Mouse (Mus musculus) liver (tissue): ENCODE results near the gene Leo1.
A peak's percentile ranks its signal among the peaks of the same experiment; 100 is the strongest.

Experiments used
- DNase-seq: peaks from one replicate; pipeline ENCODE4 v3.0.0-alpha.2; 2020; ENCODE audit warnings: mixed read lengths

Leo1 gene

GRCm38 (mm10) chr9:75440796-75441666 is at the start of gene Leo1:
TSS of gene Leo1 (plus strand) at chr9:75441524.
- DNase-seq, result peak; percentile 92

DNA sequence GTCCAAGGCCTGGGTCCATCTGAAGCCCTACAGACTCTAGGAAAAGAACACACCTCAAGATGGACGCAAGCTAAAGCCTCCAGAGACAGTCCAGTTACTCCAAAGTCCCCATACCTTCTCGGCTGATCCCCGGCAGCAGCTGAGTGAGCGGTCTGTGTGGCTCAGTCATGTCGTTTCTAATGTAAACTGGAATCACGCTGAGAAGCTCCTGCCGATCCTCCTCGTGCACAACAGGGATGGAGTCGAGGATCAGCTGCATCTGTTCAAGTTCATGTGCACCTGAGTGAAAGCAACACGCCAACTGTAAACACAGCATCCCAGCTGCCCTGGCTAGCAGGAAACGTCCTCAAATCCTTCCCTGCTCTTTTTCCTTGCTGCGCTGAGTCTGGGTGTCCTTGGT is 48.1 kb upstream of the Leo1 start:
- no peak for DNase-seq

DNA sequence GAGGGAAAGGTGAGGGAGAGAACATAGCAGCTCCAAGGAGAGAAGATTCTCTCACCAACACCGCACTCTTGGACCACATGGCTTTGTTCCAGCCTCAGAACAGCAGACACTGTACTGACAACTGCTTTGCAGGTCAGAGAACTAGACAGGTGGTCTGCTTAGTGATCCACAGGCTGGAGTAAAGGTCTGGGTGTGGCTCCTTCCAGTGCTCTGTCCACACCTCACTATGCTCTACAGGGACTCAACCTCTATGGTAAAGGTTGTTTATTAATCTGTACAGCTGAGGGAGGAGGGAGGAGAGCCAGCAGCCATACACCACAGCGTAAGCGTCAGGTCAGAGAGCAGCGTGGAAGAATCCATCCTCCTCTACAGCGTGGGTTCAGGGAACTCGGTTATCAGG is 45.4 kb upstream of the Leo1 start:
- DNase-seq, result no peak

- DNase-seq, result no peak
These were observed 42.3 kb upstream of the Leo1 start for GRCm38 (mm10) chr9:75399069-75399468.

GRCm38 (mm10) chr9:75400639-75401038 is 40.7 kb upstream of the Leo1 start:
- no peak for DNase-seq

- DNase-seq, result no peak
These were observed 39.5 kb upstream of the Leo1 start for GRCm38 (mm10) chr9:75401593-75402504.

DNA sequence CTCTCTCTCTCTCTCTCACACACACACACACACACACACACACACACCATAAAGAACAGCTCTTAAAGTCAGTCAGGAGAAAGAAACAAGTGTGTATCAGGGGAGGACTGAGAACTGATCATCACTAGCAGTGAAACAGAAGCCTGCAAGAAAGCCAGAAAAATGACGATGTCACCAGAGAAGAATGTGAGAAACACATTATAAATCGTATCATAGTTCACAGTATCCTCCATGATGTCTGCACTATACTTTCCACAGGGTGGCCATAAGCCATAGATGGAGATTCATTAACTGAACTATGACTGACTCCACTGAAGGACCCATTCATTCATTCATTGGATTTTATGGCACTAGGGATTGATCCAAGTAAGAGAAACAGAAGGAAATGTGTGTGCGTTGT is 37.8 kb upstream of the Leo1 start:
- DNase-seq, result no peak

- DNase-seq, result no peak
These were observed 35.2 kb upstream of the Leo1 start for GRCm38 (mm10) chr9:75406121-75406520.

- peak; percentile 64 for DNase-seq
These were observed 33.5 kb upstream of the Leo1 start for GRCm38 (mm10) chr9:75407803-75408202.

DNA sequence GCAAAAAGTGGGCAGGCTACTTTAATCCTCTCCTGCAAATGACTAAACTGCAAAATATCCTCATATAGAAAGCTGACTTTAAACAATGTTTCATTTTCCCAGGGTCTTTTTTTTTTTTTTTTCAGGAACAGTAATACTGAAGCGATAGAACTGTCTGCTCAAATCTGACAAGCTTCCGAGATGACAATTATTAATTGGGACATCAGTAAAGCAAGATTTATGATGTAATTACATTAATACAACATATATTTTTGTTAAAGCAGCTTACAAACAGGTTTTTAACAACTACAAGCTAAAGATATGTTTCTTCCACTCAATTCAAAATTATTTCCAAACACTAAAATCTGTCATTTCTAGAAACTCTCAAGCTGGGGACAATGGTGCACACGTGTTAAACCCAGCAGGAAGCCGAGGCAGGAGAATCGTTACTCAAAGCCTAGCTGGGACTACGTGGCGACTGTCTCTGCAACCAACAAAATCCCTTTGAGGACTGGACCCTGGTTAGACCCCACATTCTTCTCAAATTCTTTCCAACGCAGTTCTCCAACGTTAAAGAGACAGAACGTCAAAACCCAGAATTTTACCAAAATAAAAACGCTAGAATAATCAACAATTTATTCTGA is 33.0 kb upstream of the Leo1 start:
- no peak for DNase-seq

- peak; percentile 77 for DNase-seq
These were observed 32.1 kb upstream of the Leo1 start for GRCm38 (mm10) chr9:75409031-75409851.

GRCm38 (mm10) chr9:75409852-75410378 is 31.4 kb upstream of the Leo1 start, which contains the start of gene Mapk6:
TSS of gene Mapk6 (minus strand) at chr9:75410005.
- peak; percentile 96 for DNase-seq

- DNase-seq, result no peak
These were observed 30.3 kb upstream of the Leo1 start for GRCm38 (mm10) chr9:75410868-75411487.

DNA sequence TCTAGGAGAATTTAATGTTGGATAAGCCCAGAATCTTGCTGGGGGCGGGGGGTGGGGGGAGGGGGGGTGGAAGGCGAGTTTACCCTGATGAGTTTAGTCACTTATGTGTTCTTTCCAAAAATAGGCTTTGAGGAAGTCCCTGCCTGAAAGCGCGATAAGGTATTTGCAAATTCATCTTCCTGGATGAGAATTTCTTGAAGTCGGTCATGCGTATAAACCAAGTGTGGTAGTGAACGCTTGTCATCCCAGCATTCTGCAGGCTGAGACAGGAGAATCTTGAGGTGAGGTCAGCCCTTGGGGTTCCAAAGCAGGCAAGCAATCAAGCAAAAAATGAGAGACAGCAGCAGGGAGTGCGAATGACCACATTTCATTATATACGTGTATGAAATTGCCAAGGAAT is 29.7 kb upstream of the Leo1 start:
- no peak for DNase-seq

DNA sequence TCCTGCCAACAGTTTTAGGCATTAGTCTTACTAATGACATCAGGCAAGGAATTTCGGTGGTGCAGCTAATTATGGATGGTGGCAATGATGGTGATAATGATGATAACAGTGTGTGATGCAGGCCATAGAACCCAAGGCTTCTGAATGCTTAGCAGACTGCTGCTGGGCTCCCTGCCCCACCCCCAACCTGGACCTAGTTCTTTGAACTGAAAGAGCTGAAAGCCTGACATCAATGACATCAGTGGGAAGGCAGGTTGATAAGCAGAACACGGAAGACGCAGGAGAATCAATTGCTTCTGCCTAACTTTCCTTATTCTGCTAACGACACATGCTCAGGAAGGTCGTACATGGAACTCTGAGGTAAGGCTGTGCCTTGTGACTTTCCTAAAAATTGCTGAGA is 28.1 kb upstream of the Leo1 start:
- no peak for DNase-seq

DNA sequence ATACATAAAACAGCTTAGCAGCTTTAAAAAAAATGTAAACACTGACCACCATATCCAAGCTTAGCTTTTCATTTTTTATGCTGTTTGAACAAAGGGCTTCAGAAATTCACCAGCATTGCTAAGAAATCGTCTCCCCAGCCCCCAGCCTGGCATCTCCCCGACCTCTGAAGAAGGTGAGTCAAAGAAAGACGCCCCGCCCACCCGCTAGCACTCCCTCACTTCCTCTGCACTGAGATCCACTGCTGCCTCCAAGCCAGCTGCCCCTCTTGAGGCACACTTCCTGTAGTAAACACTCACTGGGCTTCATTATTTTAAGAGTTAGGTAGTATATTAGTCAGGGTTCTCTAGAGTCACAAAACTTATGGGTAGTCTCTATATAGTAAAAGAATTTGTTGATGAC is 27.1 kb upstream of the Leo1 start:
- DNase-seq, result peak; percentile 40

DNA sequence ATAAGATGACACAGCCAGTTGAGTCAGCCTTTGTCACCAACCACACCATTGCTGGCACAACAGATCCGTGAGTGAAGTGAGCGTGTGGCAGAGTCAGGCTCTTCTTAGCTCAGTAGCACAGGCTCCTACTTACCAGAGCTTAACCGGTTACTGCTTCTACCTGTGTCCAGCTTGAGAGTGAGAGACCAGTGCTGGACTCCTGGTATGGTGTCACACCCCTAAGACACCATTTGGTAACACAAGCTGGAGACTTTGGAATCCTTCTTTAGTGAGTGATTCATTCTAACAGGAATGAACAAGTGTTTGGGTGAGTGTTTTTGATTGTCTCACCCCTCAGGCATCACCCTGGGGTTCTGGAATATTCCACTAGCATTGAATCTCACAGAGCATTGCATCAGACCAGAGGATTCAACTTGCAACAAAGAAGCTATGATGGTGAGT is 19.1 kb upstream of the Leo1 start:
- no peak for DNase-seq

- no peak for DNase-seq
These were observed 17.6 kb upstream of the Leo1 start for GRCm38 (mm10) chr9:75423683-75424082.

- DNase-seq, result no peak
These were observed 16.8 kb upstream of the Leo1 start for GRCm38 (mm10) chr9:75424358-75425150.

DNA sequence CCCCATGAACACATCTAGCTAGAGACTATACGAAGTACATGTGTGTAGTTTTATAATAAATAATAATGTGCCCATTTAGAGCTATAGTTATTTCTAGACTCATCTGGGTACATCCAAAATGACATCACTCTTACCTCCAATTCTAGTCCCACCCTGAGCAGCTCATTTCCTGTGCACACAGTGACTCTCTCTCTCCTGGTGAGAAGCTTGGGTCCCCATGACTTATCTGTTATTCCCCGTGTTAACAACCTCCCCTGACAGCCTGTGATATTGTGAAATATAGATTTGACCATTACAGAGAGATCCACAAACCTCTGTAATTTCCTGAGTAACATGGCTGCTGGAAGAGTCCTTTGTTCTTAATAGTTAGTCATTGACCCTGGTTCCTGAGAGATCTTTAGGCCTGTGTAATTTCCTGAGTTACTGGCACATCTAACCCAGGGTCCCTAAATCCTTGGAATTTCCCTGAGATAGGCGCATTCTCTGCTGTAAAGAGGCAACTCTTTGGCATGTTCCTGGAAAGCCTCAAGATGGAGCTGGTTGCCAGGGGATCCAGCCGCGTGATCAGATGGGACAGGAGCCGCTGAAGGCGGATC is 15.4 kb upstream of the Leo1 start:
- DNase-seq, result no peak
